Mouse (Mus musculus) spleen, postnatal 36 days (tissue): ENCODE measurements around the gene Fgfr2.

Source experiments
- DNase-seq, 2 experiments: peaks; one replicate each; pipeline ENCODE4 v3.0.0; 2022; ENCODE audit warnings: low spot score in 2 of 2, mixed read lengths in 1 of 2

Fgfr2 gene

DNA sequence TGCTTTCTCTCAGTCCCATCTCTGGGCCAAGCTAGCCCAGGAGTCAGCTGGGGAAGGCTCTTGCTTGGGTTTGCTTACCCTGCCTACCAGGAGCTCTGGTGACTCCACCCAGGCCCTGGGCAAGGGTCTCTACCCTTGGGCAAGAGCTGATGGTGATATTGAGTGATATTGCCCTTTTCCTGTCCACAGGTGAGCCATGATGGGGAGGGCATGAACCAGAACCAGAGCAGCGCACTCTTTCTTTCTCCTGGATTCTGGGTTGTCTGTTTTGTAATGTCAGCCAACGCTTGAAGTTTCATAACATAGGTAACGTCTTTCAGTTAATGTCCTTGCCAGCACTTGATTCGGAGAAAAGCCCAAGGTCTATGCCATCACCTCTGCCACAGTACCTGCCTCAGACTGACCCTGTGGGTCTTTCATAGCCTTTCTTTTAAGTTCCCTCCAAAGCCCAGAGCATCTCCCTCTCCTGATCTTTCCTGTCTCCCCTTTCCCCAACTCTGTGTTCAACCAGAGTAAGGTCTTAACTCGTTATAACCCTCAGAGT, 506.1 kb downstream of the Fgfr2 start:
- DNase-seq = no peak

GRCm38 (mm10) chr7:132616391-132616790, 506.8 kb downstream of the Fgfr2 start:
- no peak for DNase-seq

GRCm38 (mm10) chr7:132615346-132615745, 507.8 kb downstream of the Fgfr2 start:
- no peak for DNase-seq

- DNase-seq = no peak
Observed at GRCm38 (mm10) chr7:132611530-132611929, 511.6 kb downstream of the Fgfr2 start.

DNA sequence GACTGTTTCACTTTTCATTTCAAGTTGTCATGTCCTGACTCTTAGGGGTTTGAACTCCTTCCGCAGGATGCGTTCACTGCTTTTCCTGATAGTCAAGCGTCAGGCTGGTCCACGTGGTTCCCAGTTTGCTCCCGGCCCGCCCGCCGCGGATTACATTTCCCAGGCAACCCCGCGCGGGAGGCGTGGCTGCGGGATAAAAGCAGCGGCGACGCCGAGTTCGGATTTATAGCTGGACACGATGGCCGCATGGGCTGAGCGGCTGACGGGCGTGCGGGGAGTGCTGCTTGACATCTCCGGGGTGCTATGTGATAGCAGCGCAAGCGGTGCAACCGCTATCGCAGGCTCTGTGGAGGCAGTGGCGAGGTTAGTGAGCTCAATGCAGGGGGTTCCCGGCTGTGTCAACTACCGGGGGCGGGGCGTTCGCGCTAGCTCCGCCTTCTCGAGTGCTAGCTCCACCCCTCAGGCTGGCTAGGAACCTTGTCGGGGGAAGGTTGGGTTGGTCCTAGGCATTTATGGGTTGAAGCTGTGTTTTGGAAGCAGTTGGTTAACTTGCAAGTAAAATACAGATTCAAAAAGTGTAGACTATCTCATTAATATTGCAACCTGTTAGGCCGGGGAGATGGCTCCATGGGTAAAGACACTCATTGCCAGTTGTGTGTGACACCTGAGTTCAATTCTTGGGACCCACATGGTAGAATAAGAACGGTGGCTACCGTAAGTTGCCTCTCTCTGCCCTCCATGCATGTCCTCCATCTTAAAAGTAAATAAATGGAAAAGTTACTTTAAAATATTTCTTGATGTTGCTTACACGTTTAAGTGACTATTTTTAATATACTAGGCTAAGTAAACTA, 512.5 kb downstream of the Fgfr2 start, which contains the start of gene Lhpp:
Gene Lhpp, plus strand, starts transcription at position 171 of the 851 bp plus-strand sequence.
- peak; percentile 63 to 69 for DNase-seq

DNA sequence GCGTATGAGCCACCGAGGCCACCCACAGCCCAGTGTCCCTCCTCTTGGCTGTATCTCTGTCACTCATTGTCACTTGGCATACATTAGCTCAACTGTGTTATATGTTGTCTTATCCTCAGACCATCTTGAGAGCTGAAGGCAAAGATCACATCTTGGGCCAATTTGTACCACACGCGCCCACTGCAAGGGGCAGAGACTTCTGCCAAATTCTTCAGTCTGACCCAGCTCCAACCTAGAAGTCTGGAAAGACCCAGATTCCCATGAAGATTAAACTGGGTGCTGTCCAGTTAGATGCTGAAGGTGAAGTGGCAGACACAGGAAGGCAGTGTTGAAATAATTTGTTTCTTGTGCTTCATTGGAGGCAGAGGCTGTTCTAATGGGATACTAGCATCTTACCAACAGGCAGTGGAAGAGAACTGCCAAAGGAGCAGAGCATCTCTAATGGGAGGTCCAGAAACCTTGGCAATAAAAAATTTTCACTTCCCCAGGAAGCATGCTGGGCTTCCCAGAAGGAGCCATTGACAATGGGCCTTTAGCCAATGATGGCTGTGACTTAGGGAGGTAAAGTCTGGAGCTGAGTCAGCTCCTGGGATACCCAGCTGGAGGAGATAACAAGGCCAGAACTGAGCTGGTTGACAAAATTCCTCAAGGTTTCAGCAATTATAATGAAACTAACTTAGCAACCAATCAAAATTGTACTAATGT, 514.7 kb downstream of the Fgfr2 start:
- no peak for DNase-seq

DNA sequence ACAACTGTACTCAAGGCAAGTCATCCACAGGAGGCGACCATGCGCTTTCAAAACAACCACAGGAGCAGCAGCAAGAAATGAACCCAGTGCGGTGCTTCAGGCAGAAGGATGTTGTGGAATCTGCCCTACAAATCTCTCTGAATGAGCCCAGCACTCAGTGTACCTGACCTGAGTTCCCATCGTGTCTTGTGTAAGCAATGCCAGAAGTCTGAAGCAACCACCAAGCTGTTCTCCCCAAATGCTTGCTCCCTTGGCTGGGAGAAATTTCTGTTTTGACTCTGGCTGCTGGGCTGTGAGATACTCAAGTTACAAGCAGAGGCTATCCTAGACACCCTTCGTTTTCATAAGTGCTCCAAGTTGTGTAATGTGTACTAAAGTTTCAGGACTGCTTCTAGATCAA, 517.5 kb downstream of the Fgfr2 start:
- no peak for DNase-seq

GRCm38 (mm10) chr7:132604720-132605119, 518.4 kb downstream of the Fgfr2 start:
- no peak for DNase-seq

- DNase-seq = no peak
Observed at GRCm38 (mm10) chr7:132600926-132601325, 522.2 kb downstream of the Fgfr2 start.

DNA sequence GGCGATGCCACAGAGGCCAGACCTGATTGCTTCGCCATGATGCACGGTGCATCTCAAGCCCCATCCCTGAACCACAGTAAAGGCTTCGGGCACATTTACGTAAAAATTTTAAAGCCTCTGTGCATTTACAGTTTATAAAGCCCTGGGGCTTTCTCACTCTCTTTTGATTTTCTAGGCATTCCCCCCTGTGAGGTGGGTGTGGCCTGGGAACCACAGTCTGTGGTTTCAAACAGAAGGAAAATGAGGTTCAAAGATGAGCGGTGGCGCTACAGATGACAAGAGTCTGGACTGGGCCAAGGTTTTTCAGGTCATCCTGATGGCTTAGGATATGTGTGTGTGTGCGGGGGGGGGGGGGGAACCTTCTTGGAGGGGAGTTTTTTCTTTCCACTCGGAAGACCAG, 523.1 kb downstream of the Fgfr2 start:
- DNase-seq = no peak

DNA sequence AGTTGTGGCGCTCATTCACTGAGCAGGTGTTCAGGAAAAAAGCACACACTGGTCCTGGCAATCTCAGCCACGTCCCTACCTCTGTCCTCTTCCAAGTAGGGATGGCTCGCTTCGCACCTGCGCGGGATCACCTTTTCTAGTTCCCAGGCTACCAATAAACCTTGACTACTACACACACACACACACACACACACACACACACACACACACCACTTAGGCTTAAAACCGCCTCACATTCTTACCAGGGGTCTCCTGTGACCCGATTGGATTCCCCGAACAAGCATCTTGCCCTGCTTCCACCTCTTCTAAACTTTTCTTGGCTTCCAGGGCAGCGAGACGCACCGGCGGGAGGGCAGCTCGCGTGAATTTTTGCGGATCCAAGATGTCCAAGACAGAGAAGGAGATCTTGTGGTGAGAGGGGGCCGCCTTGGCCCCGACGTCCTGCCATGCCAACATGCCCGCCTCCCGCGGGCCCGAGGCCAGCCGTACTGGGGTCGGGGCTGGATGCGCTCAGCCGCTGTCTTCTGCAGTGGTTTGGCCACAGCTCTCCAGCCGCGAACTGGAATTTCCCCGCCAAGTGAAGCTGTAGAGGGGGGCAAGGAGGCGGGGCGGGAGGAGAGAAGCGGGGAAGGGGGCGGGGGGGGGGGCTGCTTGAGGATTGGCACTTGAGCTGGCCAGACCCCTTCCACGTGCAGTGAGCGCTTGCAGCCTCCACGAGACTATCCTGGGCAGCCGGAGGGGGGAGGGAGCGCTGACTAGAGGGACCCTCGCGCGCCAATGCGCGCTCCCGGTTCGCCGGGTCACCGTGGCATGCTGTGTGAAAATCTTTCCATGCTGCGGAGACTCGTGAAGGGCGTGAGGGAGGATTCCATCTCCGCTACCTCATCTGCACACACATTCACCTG, 523.8 kb downstream of the Fgfr2 start, which contains the start of gene Nkx1-2:
Gene Nkx1-2, minus strand, starts transcription at position 567 of the 905 bp plus-strand sequence.
- DNase-seq = no peak

- DNase-seq = no peak
Observed at GRCm38 (mm10) chr7:132597251-132598041, 525.7 kb downstream of the Fgfr2 start.

DNA sequence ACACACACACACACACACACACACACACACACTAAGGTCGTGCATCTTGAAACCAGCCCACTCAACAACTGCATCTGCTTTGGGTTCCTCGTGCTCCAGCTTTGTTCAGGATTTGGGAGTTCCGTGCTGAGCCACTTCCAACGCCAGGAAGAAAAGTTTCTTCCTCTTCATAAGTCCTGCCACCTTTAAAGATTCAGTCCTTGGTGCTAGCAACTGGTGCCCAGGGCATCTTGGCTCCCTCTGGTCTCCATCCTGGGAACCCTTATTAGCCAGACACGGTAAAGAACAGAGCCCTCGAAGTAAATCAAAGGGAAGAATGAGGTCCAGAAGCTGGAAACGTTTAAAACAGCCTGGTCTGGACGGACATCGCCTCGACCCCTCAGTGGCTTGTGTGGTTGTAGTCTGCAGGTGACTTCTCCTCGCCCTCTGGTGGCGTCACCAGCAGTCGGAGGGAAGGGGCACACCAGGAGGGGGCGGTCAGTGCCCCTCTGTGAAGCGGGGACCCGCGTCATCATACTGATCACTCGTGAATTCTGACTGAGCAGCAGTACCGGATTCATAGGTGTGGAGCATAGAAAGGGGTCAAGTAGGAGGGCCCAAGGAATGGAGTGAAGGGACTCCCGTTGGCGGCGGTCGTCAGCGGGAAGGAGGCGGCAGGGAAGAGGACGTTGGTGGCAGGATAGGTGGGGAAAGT, 526.4 kb downstream of the Fgfr2 start:
- DNase-seq = no peak

DNA sequence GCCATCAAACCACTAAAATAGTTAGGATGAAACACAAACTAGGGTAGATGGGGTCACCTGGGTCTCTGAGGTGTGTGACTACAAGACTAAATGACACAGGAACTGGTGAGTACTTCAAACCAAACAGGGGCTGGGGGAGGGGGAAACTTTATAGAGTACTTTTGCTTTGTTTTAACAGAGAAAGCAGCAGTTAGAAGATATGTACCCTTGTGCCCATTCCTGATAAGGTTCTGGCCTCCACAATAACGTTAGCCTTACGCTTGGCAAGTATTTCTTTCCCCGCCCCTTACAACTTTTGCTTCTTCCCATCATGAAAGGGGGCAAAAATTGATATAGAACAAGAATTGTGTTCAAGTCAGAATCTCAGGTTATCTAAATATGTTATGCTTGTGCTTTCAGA, 527.4 kb downstream of the Fgfr2 start:
- no peak for DNase-seq

- DNase-seq = no peak
Observed at GRCm38 (mm10) chr7:132594325-132594724, 528.8 kb downstream of the Fgfr2 start.

DNA sequence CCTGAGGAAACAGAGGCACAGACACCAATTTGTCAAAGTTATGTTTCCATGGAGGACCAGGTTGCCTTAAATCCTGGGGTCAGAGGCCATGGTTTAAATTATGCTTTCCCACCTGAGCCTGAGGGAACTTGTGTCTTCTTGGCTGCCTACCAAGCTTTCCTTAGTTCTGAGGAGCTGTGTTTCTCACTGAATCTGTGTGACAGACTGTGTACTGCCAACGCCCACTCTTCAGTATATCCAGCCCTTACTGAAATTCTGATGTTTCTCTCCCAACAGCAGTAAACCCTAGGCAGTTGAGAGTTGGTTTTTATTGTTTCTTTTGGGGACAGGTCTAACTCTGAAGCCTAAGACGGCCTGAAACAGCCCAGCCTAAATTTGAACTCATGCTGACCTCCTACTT, 529.4 kb downstream of the Fgfr2 start:
- DNase-seq = no peak

DNA sequence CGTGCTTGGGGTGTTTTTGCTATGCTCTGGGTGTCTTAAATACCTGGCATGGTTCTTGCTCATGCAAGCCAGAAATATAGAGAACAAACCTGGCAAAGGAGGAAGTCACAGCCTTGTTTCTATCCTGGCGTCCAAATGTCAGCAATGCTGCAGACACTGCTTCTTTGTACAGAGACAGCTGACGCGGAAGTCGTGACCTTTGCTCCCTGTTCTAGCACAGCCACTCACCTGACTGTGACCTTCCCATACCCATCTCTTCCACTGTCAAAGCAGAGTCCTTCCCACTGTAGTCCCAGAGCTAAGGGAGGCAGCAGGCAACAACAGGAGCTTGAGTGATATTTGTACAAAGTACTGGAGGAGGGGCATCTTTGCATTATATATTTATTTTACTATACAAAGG, 533.5 kb downstream of the Fgfr2 start:
- no peak for DNase-seq

DNA sequence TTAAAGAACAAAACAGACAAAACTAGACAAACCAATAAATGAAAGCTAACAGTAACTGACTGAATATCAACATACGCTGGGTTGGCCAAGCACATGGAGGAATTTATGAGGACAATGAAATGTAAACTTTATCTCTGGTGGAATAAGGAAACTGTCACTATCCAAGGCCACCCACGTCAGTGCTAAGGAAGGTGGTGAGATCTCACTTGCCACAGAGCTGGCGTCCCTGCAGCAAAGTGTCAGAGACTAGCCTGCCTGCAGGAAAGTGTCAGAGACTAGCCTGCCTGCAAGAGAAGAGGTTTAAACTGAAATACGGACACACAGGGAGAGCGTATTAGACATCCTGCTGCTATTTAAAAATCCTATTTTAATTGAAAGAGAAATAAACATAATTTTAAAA, 536.0 kb downstream of the Fgfr2 start:
- no peak for DNase-seq

- DNase-seq = no peak
Observed at GRCm38 (mm10) chr7:132585695-132586491, 537.3 kb downstream of the Fgfr2 start.
